Comparison of ENCODE assay signal across 25 mouse cellular contexts in the genomic region with DNA sequence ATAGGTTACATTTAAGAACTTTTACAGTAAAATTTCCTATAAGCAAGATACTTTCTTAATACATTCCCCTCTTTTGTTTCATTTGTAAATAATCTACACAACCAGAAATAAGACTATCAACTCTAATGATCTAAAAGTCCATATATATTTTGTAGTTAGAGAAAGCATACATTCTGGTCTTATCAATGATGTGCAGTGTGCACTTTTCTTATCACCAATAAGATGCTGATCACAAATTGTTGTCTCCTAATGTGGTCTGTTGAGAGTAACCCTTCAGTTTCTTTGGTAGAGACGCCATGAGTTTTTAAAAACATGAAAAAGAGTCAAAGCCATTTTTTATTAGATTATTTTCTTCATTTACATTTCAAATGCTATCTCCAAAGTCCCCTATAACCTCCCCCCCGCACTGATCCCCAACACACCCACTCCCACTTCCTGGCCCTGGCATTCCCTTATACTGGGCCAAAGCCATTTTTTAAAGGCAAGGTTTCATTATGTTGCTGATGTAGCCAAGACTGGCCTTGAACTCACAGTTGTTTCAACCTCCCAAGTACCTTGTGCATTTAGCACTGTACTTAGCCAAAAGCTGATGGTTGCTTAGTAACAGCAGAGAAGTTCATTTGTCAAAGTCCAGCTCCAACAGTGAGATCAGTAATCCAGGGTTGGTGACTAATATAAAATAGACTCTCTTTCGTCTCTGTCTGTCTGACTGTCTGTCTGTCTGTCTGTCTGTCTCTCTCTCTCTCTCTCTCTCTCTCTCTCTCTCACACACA. TPM values are rescaled to one million over a fixed set of nuclear protein-coding genes. Genes with fewer than 3 reads are reported as not detected.
DNase-seq lines count a peak whose midpoint lies in the region; ATAC-seq and TF ChIP-seq lines count a peak whose summit lies in the region.
"Had no signal": no experiment of that assay in that cellular context is flagged by ENCODE, and none has a peak within 500 bp of the region (broad histone marks: within the 10 kb centered on the region; RNA-seq: fewer than 3 reads in every experiment).

No protein-coding gene starts in this region.

- H3K4me3 ChIP-seq in heart, embryonic 10.5 days: no peak overlapping the region
- no peak overlapping the region for H3K4me3 ChIP-seq in intestine, postnatal 0 days (ENCODE audit: low read depth, low read length)
- H3K4me3 ChIP-seq: hindbrain, embryonic 13.5 days; limb, embryonic 13.5 days; megakaryocyte, embryonic 14.5 days had no signal

- H3K9me3 ChIP-seq in heart, embryonic 10.5 days: no peaks in the 10 kb centered on the region
- H3K9me3 ChIP-seq in intestine, postnatal 0 days (ENCODE audit: control insufficient read depth): no peaks in the 10 kb centered on the region
- H3K9me3 ChIP-seq: hindbrain, embryonic 13.5 days; limb, embryonic 13.5 days; megakaryocyte, embryonic 14.5 days had no signal

- no peaks in the 10 kb centered on the region for H3K27me3 ChIP-seq in heart, embryonic 10.5 days (ENCODE audit: insufficient read depth, poor library complexity, severe bottlenecking)
- no peaks in the 10 kb centered on the region for H3K27me3 ChIP-seq in intestine, postnatal 0 days (replicated peaks; ENCODE audit: control insufficient read depth, insufficient read depth, low read length)
- H3K27me3 ChIP-seq: hindbrain, embryonic 13.5 days; megakaryocyte, embryonic 14.5 days had no signal

- peaks cover 8% of the 10 kb centered on the region for H3K4me1 ChIP-seq in heart, embryonic 10.5 days
- H3K4me1 ChIP-seq in intestine, postnatal 0 days (replicated peaks; ENCODE audit: control insufficient read depth, insufficient read depth, low read length): peaks cover 12% of the 10 kb centered on the region; the same call in 1 of the 2 replicates

- H3K9ac ChIP-seq in intestine, postnatal 0 days (ENCODE audit: low read depth, low read length): no peak overlapping the region
- H3K9ac ChIP-seq: hindbrain, embryonic 13.5 days; limb, embryonic 13.5 days had no signal

- no peak overlapping the region for H3K27ac ChIP-seq in heart, embryonic 10.5 days
- no peak overlapping the region for H3K27ac ChIP-seq in intestine, postnatal 0 days (ENCODE audit: low read depth, low read length)
- H3K27ac ChIP-seq: hindbrain, embryonic 13.5 days; limb, embryonic 13.5 days; stomach, postnatal 0 days had no signal

- H3K36me3 ChIP-seq in heart, embryonic 10.5 days: no peaks in the 10 kb centered on the region
- no peaks in the 10 kb centered on the region for H3K36me3 ChIP-seq in intestine, postnatal 0 days (ENCODE audit: control insufficient read depth, insufficient read depth)
- H3K36me3 ChIP-seq: hindbrain, embryonic 13.5 days; limb, embryonic 13.5 days had no signal

- 80% methylated on average over 3 of the region's 3 CpGs for WGBS in heart, embryonic 10.5 days
- WGBS in intestine, postnatal 0 days: 72% methylated on average over 3 of the region's 3 CpGs

- DNase-seq in heart, adult 11 months: peak; percentile 44
- no peak for DNase-seq in heart, embryonic 10.5 days (ENCODE audit: low spot score)
- peak; percentile 63 for DNase-seq in NIH3T3 (ENCODE audit: low read depth)
- peak; percentile 59 for DNase-seq in naive thymus-derived CD4-positive, alpha-beta T cell, adult 2 months (ENCODE audit: low read depth)
- no peak for DNase-seq in adrenal gland, adult 8-10 months
- DNase-seq: cerebellum, adult 9-11 months; gastrocnemius, postnatal 36 days; heart, postnatal 14 days; kidney, adult 11 months; kidney, postnatal 14 days; lung, postnatal 10 days; right cerebral cortex, postnatal 14 days; thymus, postnatal 14 days had no signal

- peak; percentile 68 for ATAC-seq in intestine, postnatal 0 days
- no peak for ATAC-seq in megakaryocyte, adult 5-6 weeks (ENCODE audit: poor library complexity, severe bottlenecking)
- ATAC-seq: midbrain, embryonic 16.5 days had no signal

- H3K4me2 ChIP-seq in intestine, postnatal 0 days (replicated peaks; ENCODE audit: low read depth): 0 out of 2 replicates have a peak overlapping the region, but pooled peaks have one; percentile 1
- H3K4me2 ChIP-seq: heart, embryonic 11.5 days; hindbrain, embryonic 13.5 days; limb, embryonic 13.5 days had no signal

- TF ChIP-seq CTCF in intestine, postnatal 0 days (IDR thresholded peaks at IDR 0.05; ENCODE audit: low read depth): no peak

RNA-seq across cellular contexts. Expression of gene Ifi47, which starts 13.5 kb away (rescaled TPM):
- polyA plus RNA-seq in heart, embryonic 10.5 days (2016; fragmentation: Nextera tagmentation; extraction: Ambion mirVana): 0.30 and 0.33 TPM in 2 replicates
- polyA plus RNA-seq in intestine, postnatal 0 days (2015; fragmentation: Nextera tagmentation; extraction: Ambion mirVana): 29.2 and 29.5 TPM in 2 replicates
- total RNA-seq in megakaryocyte, adult 5-6 weeks (2015): 92.4 and 108 TPM in 2 replicates
- total RNA-seq in megakaryocyte, adult 5-6 weeks (2017): 39.4 and 46.3 TPM in 2 replicates
- 1 to 10 TPM; 4.4 to 7.4 (median 6.7) TPM for total RNA-seq in adrenal gland, adult 8-10 months (2022)

RNA-seq across cellular contexts. Expression of gene Olfr1396, which starts 24.8 kb away (rescaled TPM):
- not detected in 2 replicates for polyA plus RNA-seq in heart, embryonic 10.5 days (2016; fragmentation: Nextera tagmentation; extraction: Ambion mirVana)
- polyA plus RNA-seq in intestine, postnatal 0 days (2015; fragmentation: Nextera tagmentation; extraction: Ambion mirVana): 0.04 TPM in 1 of 2 replicates, not detected in the other
- total RNA-seq in megakaryocyte, adult 5-6 weeks (2015): not detected in 2 replicates
- not detected in 2 replicates for total RNA-seq in megakaryocyte, adult 5-6 weeks (2017)
- 1 to 10 TPM; 1.8 to 5.0 (median 3.1) TPM for total RNA-seq in adrenal gland, adult 8-10 months (2022)
- total RNA-seq: ES-E14; gastrocnemius, postnatal 36 days; layer of hippocampus, adult 8-10 months; left cerebral cortex, postnatal 10 days had no signal
- polyA plus RNA-seq: forebrain, embryonic 11.5 days; heart, embryonic 11.5 days; hindbrain, embryonic 13.5 days; midbrain, embryonic 16.5 days had no signal

RNA-seq across cellular contexts. Expression of gene Tgtp2, which starts 25.9 kb away (rescaled TPM):
- not detected in 2 replicates for polyA plus RNA-seq in heart, embryonic 10.5 days (2016; fragmentation: Nextera tagmentation; extraction: Ambion mirVana)
- polyA plus RNA-seq in intestine, postnatal 0 days (2015; fragmentation: Nextera tagmentation; extraction: Ambion mirVana): 2.7 and 2.8 TPM in 2 replicates
- 12.4 and 17.6 TPM in 2 replicates for total RNA-seq in megakaryocyte, adult 5-6 weeks (2015)
- total RNA-seq in megakaryocyte, adult 5-6 weeks (2017): 30.2 and 39.3 TPM in 2 replicates
- 1 to 10 TPM; 1.5 to 6.8 (median 3.8) TPM for total RNA-seq in adrenal gland, adult 8-10 months (2022)
- total RNA-seq: ES-E14; left cerebral cortex, postnatal 10 days had no signal
- polyA plus RNA-seq: forebrain, embryonic 11.5 days; heart, embryonic 11.5 days; hindbrain, embryonic 13.5 days; limb, embryonic 13.5 days; midbrain, embryonic 16.5 days had no signal

RNA-seq across cellular contexts. Expression of gene 9930111J21Rik2, which starts 38.9 kb away (rescaled TPM):
- 0.05 and 0.09 TPM in 2 replicates for polyA plus RNA-seq in heart, embryonic 10.5 days (2016; fragmentation: Nextera tagmentation; extraction: Ambion mirVana)
- polyA plus RNA-seq in intestine, postnatal 0 days (2015; fragmentation: Nextera tagmentation; extraction: Ambion mirVana): 0.48 and 0.61 TPM in 2 replicates
- total RNA-seq in megakaryocyte, adult 5-6 weeks (2015): 180 and 184 TPM in 2 replicates
- total RNA-seq in megakaryocyte, adult 5-6 weeks (2017): 161 and 172 TPM in 2 replicates
- total RNA-seq in adrenal gland, adult 8-10 months (2022): 1 to 10 TPM; 3.1 to 6.9 (median 3.9) TPM
- polyA plus RNA-seq: heart, embryonic 11.5 days had no signal

RNA-seq across cellular contexts. Expression of gene Olfr1395, which starts 52.2 kb away (rescaled TPM):
- polyA plus RNA-seq in heart, embryonic 10.5 days (2016; fragmentation: Nextera tagmentation; extraction: Ambion mirVana): not detected in 2 replicates
- polyA plus RNA-seq in intestine, postnatal 0 days (2015; fragmentation: Nextera tagmentation; extraction: Ambion mirVana): not detected in 2 replicates
- not detected in 2 replicates for total RNA-seq in megakaryocyte, adult 5-6 weeks (2015)
- total RNA-seq in megakaryocyte, adult 5-6 weeks (2017): not detected in 2 replicates
- total RNA-seq in adrenal gland, adult 8-10 months (2022): not detected
- total RNA-seq: ES-E14; gastrocnemius, postnatal 36 days; heart, postnatal 14 days; layer of hippocampus, adult 8-10 months; left cerebral cortex, postnatal 10 days had no signal
- polyA plus RNA-seq: forebrain, embryonic 11.5 days; heart, embryonic 11.5 days; hindbrain, embryonic 13.5 days; limb, embryonic 13.5 days; midbrain, embryonic 16.5 days; stomach, postnatal 0 days had no signal

Comparison
In these comparisons a context has a peak if more than half of its experiments do, and no peak if none do; other contexts are left out.
1. DNase-seq: peak in heart, adult 11 months (single experiment), NIH3T3 (single experiment) and naive thymus-derived CD4-positive, alpha-beta T cell, adult 2 months (single experiment); none in heart, embryonic 10.5 days (single experiment) and adrenal gland, adult 8-10 months (single experiment).
2. RNA of gene Ifi47, which starts 13.5 kb away (total RNA-seq): 39.4 to 108 TPM in megakaryocyte, adult 5-6 weeks; 4.4 to 7.4 TPM in adrenal gland, adult 8-10 months; every median in the first group is over 4 times any median in the second.